Mouse (Mus musculus) E14TG2a.4 (cell line): ENCODE measurements around the gene Asb4.

Experiments used
- CTCF ChIP-seq: conservative IDR thresholded peaks from 2 replicates; pipeline ENCODE4 v1.5.1; 2014; ENCODE audit warnings: low read length
- POU5F1 ChIP-seq: IDR thresholded peaks from 2 replicates; pipeline ENCODE4 v1.6.1; 2014; ENCODE audit warnings: low read length, borderline replicate concordance

DNA sequence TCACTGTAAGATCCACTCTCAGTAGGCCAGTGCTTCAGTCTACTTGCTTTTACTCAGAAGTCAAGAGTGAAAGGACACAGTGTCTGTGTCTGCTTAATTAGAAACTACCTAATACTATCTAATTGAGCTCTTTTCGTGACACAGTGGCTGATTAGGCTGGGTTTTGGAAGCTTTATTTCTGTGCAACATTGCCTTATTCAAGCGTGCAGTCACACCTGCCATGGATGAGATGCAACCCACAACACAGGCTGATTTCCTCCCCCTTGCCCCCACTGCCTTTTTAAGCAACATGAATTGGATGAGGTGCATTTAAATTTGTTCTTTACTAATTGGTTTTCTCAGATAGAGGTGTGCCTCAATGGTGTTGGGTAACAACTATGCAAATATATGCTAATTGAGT is 50.7 kb downstream of the Asb4 start:
- no peak for TF ChIP-seq CTCF
- no peak for TF ChIP-seq POU5F1
